Mouse (Mus musculus) brain, embryonic 14.5 days (tissue): ENCODE results near the gene Pkm.

Source experiments
- CTCF ChIP-seq: fragments of 200-500 bp; IDR thresholded peaks from 2 replicates; pipeline ENCODE4 v1.5.1; 2012; ENCODE audit warnings: inconsistent platforms, mild to moderate bottlenecking, moderate library complexity, borderline replicate concordance; ENCODE audit not compliant: insufficient read depth, insufficient read length; ENCODE audit errors: extremely low read depth
- POLR2A ChIP-seq: fragments of 200-500 bp; IDR thresholded peaks from 2 replicates; pipeline ENCODE4 v1.6.1; 2012; ENCODE audit warnings: mild to moderate bottlenecking, inconsistent platforms, borderline replicate concordance; ENCODE audit not compliant: poor library complexity, insufficient read depth, insufficient read length, severe bottlenecking; ENCODE audit errors: extremely low read depth

GRCm38 (mm10) chr9:59709225-59709624 is 53.1 kb downstream of the Pkm start:
- no peak for TF ChIP-seq POLR2A
- TF ChIP-seq CTCF: no peak
